Mouse (Mus musculus) lung, adult 2 months (tissue): ENCODE measurements at regions not wholly inside any gene's neighbourhood (a gene's known extent, or its start where the extent isn't known, plus 50 kb on each side); places are given as distances from the start of the nearest gene placed in this dataset.
A peak's percentile ranks its signal among the peaks of the same experiment; 100 is the strongest.
"Not testable (repeated sequence)": the region's sequence is repeated elsewhere in the genome, so short reads cannot be mapped to it uniquely, and the experiment has no call there.

Experiments used
- DNase-seq: peaks from one replicate; pipeline ENCODE4 v3.0.0; 2022
- H3K4me1 ChIP-seq: fragments of 200-500 bp; 2 replicates; pipeline ENCODE4 v1.6.1; 2011; ENCODE audit warnings: low read length; ENCODE audit not compliant: control insufficient read depth, insufficient read depth
- H3K4me3 ChIP-seq: fragments of 200-500 bp; replicated peaks from 2 replicates; pipeline ENCODE3; 2011; ENCODE audit warnings: low read depth, mild to moderate bottlenecking, control low read depth, low read length; ENCODE audit errors: extremely low read depth
- CTCF ChIP-seq: fragments of 200-500 bp; IDR thresholded peaks from 2 replicates; pipeline ENCODE4 v1.5.1; 2011; ENCODE audit warnings: mild to moderate bottlenecking, low read length, control low read depth; ENCODE audit not compliant: insufficient read depth
- POLR2A ChIP-seq: fragments of 200-500 bp; IDR thresholded peaks from 2 replicates; pipeline ENCODE4 v1.6.1; 2011; ENCODE audit warnings: low read depth, mild to moderate bottlenecking, control low read depth, low read length, borderline replicate concordance; ENCODE audit errors: extremely low read depth
- WGBS: fragments of 180-500 bp; shearing (Covaris S2); methylation state at CpG from one replicate; pipeline ENCODE4 v1.1.7; 2018; 5-methylcytosine and 5-hydroxymethylcytosine counted together

- TF ChIP-seq CTCF: no peak
- no peak for TF ChIP-seq POLR2A
- H3K4me1 ChIP-seq: no peaks in the 10 kb centered on the region
- no peak overlapping the region for H3K4me3 ChIP-seq
- no peak for DNase-seq
- WGBS: 57% methylated on average over 4 of the region's 4 CpGs
Observed at GRCm38 (mm10) chr9:15420677-15421076, 63.1 kb upstream of the Cep295 start.

- H3K4me1 ChIP-seq: no peaks in the 10 kb centered on the region
- TF ChIP-seq CTCF (no peak), POLR2A (no peak)
- WGBS: 51% methylated on average over 10 of the region's 10 CpGs
Observed at GRCm38 (mm10) chr9:15421864-15422263, 64.3 kb upstream of the Cep295 start.

GRCm38 (mm10) chr9:15434279-15434678, 59.0 kb upstream of the Smco4 start:
- DNase-seq, H3K4me1 ChIP-seq, H3K4me3 ChIP-seq: not testable (repeated sequence)
- 61% methylated on average over 11 of the region's 11 CpGs for WGBS

More at GRCm38 (mm10) chr9:15421864-15422263, 64.3 kb upstream of the Cep295 start:
- DNase-seq: no peak
- no peak overlapping the region for H3K4me3 ChIP-seq

- DNase-seq: peak; percentile 8
- Histone ChIP-seq H3K4me1 (peaks cover 2% of the 10 kb centered on the region; the same call in 1 of the 2 replicates), H3K4me3 (no peak overlapping the region)
- WGBS: 36% methylated on average over 4 of the region's 4 CpGs
- TF ChIP-seq POLR2A (no peak), CTCF (no peak)
Observed at GRCm38 (mm10) chr9:15439319-15439980, 53.8 kb upstream of the Smco4 start.

- TF ChIP-seq CTCF (no peak), POLR2A (no peak)
- H3K4me1 ChIP-seq: peaks cover 2% of the 10 kb centered on the region; the same call in 1 of the 2 replicates
- no peak overlapping the region for H3K4me3 ChIP-seq
- 84% methylated on average over 4 of the region's 4 CpGs for WGBS
- no peak for DNase-seq
Observed at GRCm38 (mm10) chr9:15442131-15442530, 51.1 kb upstream of the Smco4 start.
